Mouse (Mus musculus): ENCODE results near the gene Mycbp2. TPM values are rescaled to one million over a fixed set of nuclear protein-coding genes. Genes with fewer than 3 reads are reported as not detected.

Mycbp2 gene
- polyA plus RNA-seq, 1 experiment: 5.9 TPM

DNA sequence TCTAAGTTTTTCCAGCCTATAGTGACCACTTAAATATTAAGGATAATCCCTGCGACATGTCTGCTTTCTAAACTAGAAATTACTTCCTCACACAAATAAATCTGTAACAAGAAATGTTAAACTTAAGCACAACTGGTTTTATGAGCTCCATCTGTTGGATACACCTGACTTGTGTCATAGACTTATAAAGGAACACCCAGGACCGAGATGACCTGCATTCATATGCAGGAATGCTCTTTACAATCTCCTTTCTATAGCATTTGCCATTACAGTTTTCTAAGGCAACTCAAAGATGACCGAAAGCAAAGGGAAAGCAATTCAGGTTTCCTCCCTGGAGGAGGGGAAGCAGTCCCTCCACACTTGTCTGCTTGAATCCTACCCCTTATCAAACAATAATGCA lies 253.4 kb downstream of the Mycbp2 start:
- Histone ChIP-seq H3ac (ENCODE audit: control insufficient read depth, insufficient read length, low read depth) (no peak overlapping the region), H3K79me2 (ENCODE audit: control insufficient read depth, insufficient read depth) (peaks cover 79% of the 10 kb centered on the region), H3K4me3 (ENCODE audit: insufficient read depth, poor library complexity, severe bottlenecking) (no peak overlapping the region), H3K36me3 (ENCODE audit: control insufficient read depth, insufficient read depth) (peaks cover 41% of the 10 kb centered on the region), H3K27me3 (ENCODE audit: control insufficient read depth, insufficient read depth, insufficient read length) (no peaks in the 10 kb centered on the region), H3K79me3 (ENCODE audit: low read depth) (peaks cover 72% of the 10 kb centered on the region)
- TF ChIP-seq USF1 (IDR thresholded peaks at IDR 0.05; ENCODE audit: low read depth): no peak
- no peak for TF ChIP-seq CEBPB (IDR thresholded peaks at IDR 0.05; ENCODE audit: low read depth)
- TF ChIP-seq MAX (IDR thresholded peaks at IDR 0.05): no peak
- no peak for TF ChIP-seq MYOD1 (IDR thresholded peaks at IDR 0.05; ENCODE audit: control insufficient read depth, insufficient read length, low read depth)
- TF ChIP-seq MYOG (IDR thresholded peaks at IDR 0.05; ENCODE audit: control insufficient read depth, extremely low read depth, insufficient read length): no peak
- no peak for TF ChIP-seq CTCF (IDR thresholded peaks at IDR 0.05; ENCODE audit: control insufficient read depth, insufficient read depth, insufficient read length)
- no peak for TF ChIP-seq FOSL1 (IDR thresholded peaks at IDR 0.05; ENCODE audit: insufficient read depth, low read length, poor library complexity, severe bottlenecking)

DNA sequence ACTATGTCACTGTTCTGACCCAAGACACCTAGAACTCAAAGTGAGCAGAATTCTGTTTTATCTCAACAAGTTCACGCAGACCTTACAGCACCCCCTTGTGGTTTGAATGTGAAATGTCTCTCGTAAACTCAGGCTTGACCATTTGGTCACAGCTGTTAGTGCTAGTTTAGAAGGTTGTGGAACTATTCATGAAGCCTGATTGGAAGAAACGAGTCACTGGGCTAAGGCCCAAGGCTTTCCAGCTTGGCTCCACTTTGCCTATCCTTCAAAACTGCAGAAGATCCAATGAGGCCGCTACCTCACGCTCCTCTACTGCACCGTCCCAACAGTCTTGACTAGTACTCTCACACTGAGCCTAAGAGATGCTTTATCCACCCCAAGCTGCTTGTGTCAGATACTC lies 258.0 kb downstream of the Mycbp2 start:
- Histone ChIP-seq H3K4me3 (ENCODE audit: insufficient read depth, poor library complexity, severe bottlenecking) (no peak overlapping the region), H3K79me3 (ENCODE audit: low read depth) (peaks cover 36% of the 10 kb centered on the region), H3K36me3 (ENCODE audit: control insufficient read depth, insufficient read depth) (peaks cover 67% of the 10 kb centered on the region), H3ac (ENCODE audit: control insufficient read depth, insufficient read length, low read depth) (no peak overlapping the region), H3K79me2 (ENCODE audit: control insufficient read depth, insufficient read depth) (peaks cover 78% of the 10 kb centered on the region), H3K27me3 (ENCODE audit: control insufficient read depth, insufficient read depth, insufficient read length) (no peaks in the 10 kb centered on the region)
- no peak for TF ChIP-seq CEBPB (IDR thresholded peaks at IDR 0.05; ENCODE audit: low read depth)
- no peak for TF ChIP-seq MAX (IDR thresholded peaks at IDR 0.05)
- no peak for TF ChIP-seq USF1 (IDR thresholded peaks at IDR 0.05; ENCODE audit: low read depth)
- no peak for TF ChIP-seq MYOD1 (IDR thresholded peaks at IDR 0.05; ENCODE audit: control insufficient read depth, insufficient read length, low read depth)
- TF ChIP-seq MYOG (IDR thresholded peaks at IDR 0.05; ENCODE audit: control insufficient read depth, extremely low read depth, insufficient read length): no peak
- no peak for TF ChIP-seq CTCF (IDR thresholded peaks at IDR 0.05; ENCODE audit: control insufficient read depth, insufficient read depth, insufficient read length)
- TF ChIP-seq FOSL1 (IDR thresholded peaks at IDR 0.05; ENCODE audit: insufficient read depth, low read length, poor library complexity, severe bottlenecking): no peak

DNA sequence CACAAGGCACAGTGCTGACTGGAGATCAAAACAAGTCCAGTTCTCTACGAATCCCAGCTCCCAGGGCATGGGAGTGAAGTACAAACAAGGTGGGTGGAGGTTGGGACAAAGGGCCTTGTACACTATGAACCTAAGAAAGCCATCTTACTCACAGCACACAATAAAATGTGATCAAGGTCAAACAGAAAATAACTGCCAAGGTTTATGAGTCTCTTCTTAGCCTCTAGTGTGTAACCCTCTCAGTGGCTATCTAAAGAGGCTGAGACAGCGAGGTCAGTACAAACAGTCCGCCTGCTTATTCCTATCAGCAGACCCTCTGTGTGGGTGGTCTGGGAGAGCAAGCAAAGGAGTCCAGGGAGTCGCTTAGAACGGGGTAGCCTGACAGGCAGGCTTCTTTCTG lies 258.8 kb downstream of the Mycbp2 start:
- Histone ChIP-seq H3K79me2 (ENCODE audit: control insufficient read depth, insufficient read depth) (peaks cover 76% of the 10 kb centered on the region), H3K4me3 (ENCODE audit: insufficient read depth, poor library complexity, severe bottlenecking) (no peak overlapping the region), H3K79me3 (ENCODE audit: low read depth) (peaks cover 28% of the 10 kb centered on the region), H3K36me3 (ENCODE audit: control insufficient read depth, insufficient read depth) (peaks cover 74% of the 10 kb centered on the region), H3ac (ENCODE audit: control insufficient read depth, insufficient read length, low read depth) (no peak overlapping the region), H3K27me3 (ENCODE audit: control insufficient read depth, insufficient read depth, insufficient read length) (no peaks in the 10 kb centered on the region)
- TF ChIP-seq MYOD1 (IDR thresholded peaks at IDR 0.05; ENCODE audit: control insufficient read depth, insufficient read length, low read depth): no peak
- no peak for TF ChIP-seq MAX (IDR thresholded peaks at IDR 0.05)
- no peak for TF ChIP-seq CTCF (IDR thresholded peaks at IDR 0.05; ENCODE audit: control insufficient read depth, insufficient read depth, insufficient read length)
- no peak for TF ChIP-seq CEBPB (IDR thresholded peaks at IDR 0.05; ENCODE audit: low read depth)
- no peak for TF ChIP-seq MYOG (IDR thresholded peaks at IDR 0.05; ENCODE audit: control insufficient read depth, extremely low read depth, insufficient read length)
- TF ChIP-seq FOSL1 (IDR thresholded peaks at IDR 0.05; ENCODE audit: insufficient read depth, low read length, poor library complexity, severe bottlenecking): no peak
- no peak for TF ChIP-seq USF1 (IDR thresholded peaks at IDR 0.05; ENCODE audit: low read depth)

DNA sequence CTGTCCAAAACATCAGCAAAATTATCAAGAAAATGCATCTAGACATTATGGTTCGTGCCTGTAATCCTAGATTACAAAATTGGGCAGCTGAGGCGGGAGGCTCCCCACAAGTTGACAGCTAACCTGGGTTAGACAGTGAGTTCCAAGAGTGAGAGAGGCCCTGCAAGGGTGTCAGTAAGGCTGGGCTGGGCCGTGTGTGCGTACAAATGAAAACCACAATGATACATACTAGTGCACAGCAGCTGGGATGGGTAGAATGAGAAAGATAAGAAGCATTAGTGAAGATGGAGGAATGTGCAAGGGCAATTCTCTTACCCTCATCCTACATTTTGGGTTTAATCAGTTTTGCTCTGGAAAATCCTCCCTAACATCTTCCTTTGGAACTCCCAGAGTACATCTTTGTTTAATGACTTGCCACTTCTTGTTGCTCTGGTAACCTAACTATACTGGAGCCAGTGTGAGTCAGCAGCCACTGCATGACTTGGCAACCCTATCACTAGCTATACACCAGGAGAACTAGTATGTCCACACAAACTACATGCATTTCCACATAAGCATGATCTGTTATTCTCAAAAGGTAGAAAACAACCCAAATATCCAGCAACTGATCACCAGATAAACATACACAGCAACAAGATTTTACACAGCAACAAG lies 259.8 kb downstream of the Mycbp2 start:
- TF ChIP-seq CEBPB (IDR thresholded peaks at IDR 0.05; ENCODE audit: low read depth) (no peak), MYOG (IDR thresholded peaks at IDR 0.05; ENCODE audit: control insufficient read depth, extremely low read depth, insufficient read length) (no peak), FOSL1 (IDR thresholded peaks at IDR 0.05; ENCODE audit: insufficient read depth, low read length, poor library complexity, severe bottlenecking) (no peak), CTCF (IDR thresholded peaks at IDR 0.05; ENCODE audit: control insufficient read depth, insufficient read depth, insufficient read length) (no peak), MAX (IDR thresholded peaks at IDR 0.05) (no peak), MYOD1 (IDR thresholded peaks at IDR 0.05; ENCODE audit: control insufficient read depth, insufficient read length, low read depth) (no peak), USF1 (IDR thresholded peaks at IDR 0.05; ENCODE audit: low read depth) (no peak)
- Histone ChIP-seq H3K79me3 (ENCODE audit: low read depth) (peaks cover 21% of the 10 kb centered on the region), H3ac (ENCODE audit: control insufficient read depth, insufficient read length, low read depth) (no peak overlapping the region), H3K27me3 (ENCODE audit: control insufficient read depth, insufficient read depth, insufficient read length) (no peaks in the 10 kb centered on the region), H3K36me3 (ENCODE audit: control insufficient read depth, insufficient read depth) (peaks cover 79% of the 10 kb centered on the region), H3K4me3 (ENCODE audit: insufficient read depth, poor library complexity, severe bottlenecking) (no peak overlapping the region), H3K79me2 (ENCODE audit: control insufficient read depth, insufficient read depth) (peaks cover 68% of the 10 kb centered on the region)

DNA sequence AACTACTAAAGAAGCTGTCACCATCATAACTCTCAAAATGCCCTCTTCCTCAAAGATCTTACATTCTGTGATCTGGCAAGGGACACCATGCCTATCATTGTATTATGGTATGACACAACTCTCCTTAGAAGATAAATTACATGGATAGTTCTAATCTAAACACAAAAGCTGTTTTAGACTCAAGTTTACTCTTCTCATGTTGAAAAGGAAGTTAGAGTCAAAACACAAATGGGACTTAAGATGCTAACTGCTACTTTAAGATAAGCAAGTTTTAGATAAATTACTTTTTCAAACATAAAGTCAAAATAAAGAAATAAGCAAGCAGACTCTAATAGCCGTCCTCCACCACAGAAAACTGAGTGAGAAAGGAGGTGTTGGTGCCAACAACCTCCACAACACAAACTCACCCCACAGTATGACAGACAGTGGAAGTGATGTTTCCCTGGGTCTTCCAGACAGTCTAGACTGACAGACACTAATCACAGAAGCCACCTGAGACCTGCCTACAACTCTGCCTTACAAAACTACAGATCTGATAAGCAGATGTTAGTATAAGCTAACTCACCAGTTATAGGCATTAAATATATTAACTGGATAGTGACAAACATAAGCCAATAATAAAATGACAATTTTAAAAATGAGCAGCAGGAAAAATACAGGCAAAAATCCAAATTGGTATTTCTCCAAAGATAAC lies 260.6 kb downstream of the Mycbp2 start:
- Histone ChIP-seq H3K27me3 (ENCODE audit: control insufficient read depth, insufficient read depth, insufficient read length) (no peaks in the 10 kb centered on the region), H3ac (ENCODE audit: control insufficient read depth, insufficient read length, low read depth) (no peak overlapping the region), H3K36me3 (ENCODE audit: control insufficient read depth, insufficient read depth) (peaks cover 77% of the 10 kb centered on the region), H3K4me3 (ENCODE audit: insufficient read depth, poor library complexity, severe bottlenecking) (no peak overlapping the region), H3K79me3 (ENCODE audit: low read depth) (peaks cover 14% of the 10 kb centered on the region), H3K79me2 (ENCODE audit: control insufficient read depth, insufficient read depth) (peaks cover 64% of the 10 kb centered on the region)
- TF ChIP-seq USF1 (IDR thresholded peaks at IDR 0.05; ENCODE audit: low read depth) (no peak), MYOG (IDR thresholded peaks at IDR 0.05; ENCODE audit: control insufficient read depth, extremely low read depth, insufficient read length) (no peak), FOSL1 (IDR thresholded peaks at IDR 0.05; ENCODE audit: insufficient read depth, low read length, poor library complexity, severe bottlenecking) (no peak), CEBPB (IDR thresholded peaks at IDR 0.05; ENCODE audit: low read depth) (no peak), CTCF (IDR thresholded peaks at IDR 0.05; ENCODE audit: control insufficient read depth, insufficient read depth, insufficient read length) (no peak), MYOD1 (IDR thresholded peaks at IDR 0.05; ENCODE audit: control insufficient read depth, insufficient read length, low read depth) (no peak), MAX (IDR thresholded peaks at IDR 0.05) (no peak)
